Mouse (Mus musculus): ENCODE results near the gene Heca.

- no peak for TF ChIP-seq CTCF (IDR thresholded peaks at IDR 0.05; ENCODE audit: low read depth, low read length)
- TF ChIP-seq EP300 (IDR thresholded peaks at IDR 0.05; ENCODE audit: insufficient read depth, low read depth, low read length), result no peak
- TF ChIP-seq POLR2A (IDR thresholded peaks at IDR 0.05; ENCODE audit: insufficient read depth, low read length), result no peak
Observed at GRCm38 (mm10) chr10:17925200-17925599, 22.7 kb downstream of the Heca start.

All from ES-Bruce4 (cell line).